Mouse (Mus musculus) lung, postnatal 0 days (tissue): ENCODE data around the gene Ptgfrn.

Experiments
- CTCF ChIP-seq: IDR thresholded peaks from 2 replicates; pipeline ENCODE4 v1.5.1; 2016; ENCODE audit warnings: antibody characterized with exemption, mild to moderate bottlenecking
- EP300 ChIP-seq: IDR thresholded peaks from 2 replicates; pipeline ENCODE4 v1.6.1; 2016; ENCODE audit warnings: antibody characterized with exemption, mild to moderate bottlenecking, control low read depth

DNA sequence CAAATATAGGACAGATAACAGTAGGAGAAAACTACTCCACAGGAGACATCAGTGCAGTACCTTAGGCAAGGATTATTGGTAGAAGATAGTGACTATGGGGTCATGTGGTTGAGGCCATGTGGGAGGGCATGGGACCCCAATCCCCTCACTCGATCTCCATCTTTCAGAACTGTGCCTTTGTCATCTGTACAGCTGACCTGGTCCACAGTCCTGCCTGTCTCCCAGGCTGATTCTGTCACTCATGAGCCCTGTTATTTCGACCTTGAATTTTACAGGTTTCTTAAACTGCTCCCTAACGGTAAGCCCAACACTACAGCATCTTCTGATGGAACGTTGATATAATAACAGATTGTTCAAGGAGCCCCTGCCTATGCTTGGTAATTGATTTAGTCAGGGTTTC is 49.6 kb upstream of the Ptgfrn start:
- TF ChIP-seq EP300 = no peak
- no peak for TF ChIP-seq CTCF
